Mouse (Mus musculus) CH12.LX (cell line): ENCODE measurements around the gene Meis2. TPM values are rescaled to one million over a fixed set of nuclear protein-coding genes. Genes with fewer than 3 reads are reported as not detected.

ENCODE experiments used
- DNase-seq: peaks from one replicate; pipeline ENCODE4 v3.0.0-alpha.2; 2013; ENCODE audit errors: extremely low read depth
- H3K27ac ChIP-seq: 2 replicates; pipeline ENCODE4 v1.5.1; 2012; ENCODE audit warnings: low read depth, mild to moderate bottlenecking, control low read depth, moderate library complexity; ENCODE audit not compliant: insufficient read depth
- H3K27me3 ChIP-seq: replicated peaks from 2 replicates; pipeline ENCODE3; 2012; ENCODE audit warnings: inconsistent platforms
- H3K36me3 ChIP-seq, 2 experiments: replicated peaks in 1 of 2; 2 replicates each; pipeline versions ENCODE3 to v1.6.1; 2012; ENCODE audit warnings: inconsistent platforms in 1 of 2, low read length in 1 of 2, mild to moderate bottlenecking in 1 of 2, mixed read lengths in 1 of 2, moderate library complexity in 1 of 2; ENCODE audit not compliant: control insufficient read depth in 1 of 2, insufficient read depth in 1 of 2
- H3K4me1 ChIP-seq, 2 experiments: 2 replicates each; pipeline ENCODE4 v1.6.1; 2012; ENCODE audit warnings: inconsistent platforms in 1 of 2, moderate library complexity in 1 of 2; ENCODE audit not compliant: insufficient read depth in 2 of 2, control insufficient read depth in 1 of 2
- H3K4me2 ChIP-seq: 2 replicates; pipeline ENCODE4 v1.6.1; 2012; ENCODE audit warnings: low read depth, mild to moderate bottlenecking, control low read depth; ENCODE audit not compliant: poor library complexity, insufficient read depth, severe bottlenecking
- H3K4me3 ChIP-seq, 3 experiments: fragments of 150-350 bp in 1 of 3; sonication (generic) in 1 of 3; replicated peaks in 1 of 3; 2 replicates each; pipeline versions ENCODE3 to v1.5.1; 2011 to 2012; ENCODE audit warnings: low read depth in 2 of 3, low read length in 2 of 3, mild to moderate bottlenecking in 2 of 3, moderate library complexity in 2 of 3, control low read depth in 1 of 3, improper control_type of control experiment in 1 of 3, inconsistent platforms in 1 of 3, mixed read lengths in 1 of 3; ENCODE audit not compliant: poor library complexity in 1 of 3
- H3K79me2 ChIP-seq: replicated peaks from 2 replicates; pipeline ENCODE4 v1.6.1; 2012; ENCODE audit warnings: mild to moderate bottlenecking, moderate library complexity; ENCODE audit not compliant: control insufficient read depth, poor library complexity, insufficient read depth, severe bottlenecking; ENCODE audit errors: extremely low read depth
- H3K9ac ChIP-seq: 2 replicates; pipeline ENCODE4 v1.6.1; 2012; ENCODE audit warnings: low read depth, mild to moderate bottlenecking, control low read depth, moderate library complexity; ENCODE audit not compliant: insufficient read depth
- H3K9me3 ChIP-seq: replicated peaks from 2 replicates; pipeline ENCODE3; 2012; ENCODE audit warnings: low read length, inconsistent platforms, mixed read lengths
- CHD2 ChIP-seq: IDR thresholded peaks from 2 replicates; pipeline ENCODE4 v1.6.1; 2011; ENCODE audit warnings: low read length, improper control_type of control experiment
- CTCF ChIP-seq, 2 experiments: IDR thresholded peaks in 1 of 2; conservative IDR thresholded peaks in 1 of 2; 2 replicates each; pipeline ENCODE4 v1.5.1; 2011 to 2012; ENCODE audit warnings: low read depth in 2 of 2, low read length in 2 of 2, improper control_type of control experiment in 1 of 2, inconsistent platforms in 1 of 2, mild to moderate bottlenecking in 1 of 2, moderate library complexity in 1 of 2
- ETS1 ChIP-seq: conservative IDR thresholded peaks from 2 replicates; pipeline ENCODE4 v1.6.1; 2012; ENCODE audit warnings: low read depth, mild to moderate bottlenecking, inconsistent platforms, low read length, improper control_type of control experiment, moderate library complexity
- IRF4 ChIP-seq: IDR thresholded peaks from 2 replicates; pipeline ENCODE4 v1.6.1; 2014; ENCODE audit warnings: low read depth, mild to moderate bottlenecking, inconsistent platforms, low read length, improper control_type of control experiment
- JUND ChIP-seq: conservative IDR thresholded peaks from 2 replicates; pipeline ENCODE4 v1.6.1; 2011; ENCODE audit warnings: low read depth, low read length, improper control_type of control experiment
- MAX ChIP-seq: IDR thresholded peaks from 2 replicates; pipeline ENCODE4 v1.6.1; 2011; ENCODE audit warnings: low read length, improper control_type of control experiment
- MYC ChIP-seq: IDR thresholded peaks from 2 replicates; pipeline ENCODE4 v1.6.1; 2011; ENCODE audit warnings: low read depth, mild to moderate bottlenecking, improper control_type of control experiment, low read length
- NELFE ChIP-seq: IDR thresholded peaks from 2 replicates; pipeline ENCODE4 v1.6.1; 2011; ENCODE audit warnings: low read depth, low read length, improper control_type of control experiment
- PAX5 ChIP-seq: IDR thresholded peaks from 2 replicates; pipeline ENCODE4 v1.6.1; 2012; ENCODE audit warnings: low read length, inconsistent platforms, mixed read lengths
- POLR2A ChIP-seq: IDR thresholded peaks from 2 replicates; pipeline ENCODE4 v1.6.1; 2011; ENCODE audit warnings: low read depth, mild to moderate bottlenecking, improper control_type of control experiment, low read length
- SMC3 ChIP-seq: IDR thresholded peaks from 2 replicates; pipeline ENCODE4 v1.6.1; 2011; ENCODE audit warnings: low read depth, low read length, improper control_type of control experiment
- USF1 ChIP-seq: IDR thresholded peaks from 2 replicates; pipeline ENCODE4 v1.6.1; 2014; ENCODE audit warnings: low read depth, mild to moderate bottlenecking, inconsistent platforms, low read length, improper control_type of control experiment
- USF2 ChIP-seq: conservative IDR thresholded peaks from 2 replicates; pipeline ENCODE4 v1.6.1; 2011; ENCODE audit warnings: low read depth, low read length, improper control_type of control experiment
- ZNF384 ChIP-seq: IDR thresholded peaks from 2 replicates; pipeline ENCODE4 v1.6.1; 2012; ENCODE audit warnings: low read depth, low read length, improper control_type of control experiment, inconsistent platforms
- dilution Hi-C: fragments of 300-500 bp; cut with MboI; formaldehyde crosslinking; loops from 2 replicates; pipeline ENCODE4 v1.14.3; 2020; ENCODE audit warnings: low sequenced_read_pairs; ENCODE audit not compliant: extremely low pct_unique_long_range_greater_than_20kb, extremely low pct_ligation_motif_present
- in situ Hi-C: fragments of 300-500 bp; cut with MboI; formaldehyde crosslinking; loops from 3 replicates; pipeline ENCODE4 v1.14.3; 2019; ENCODE audit warnings: low sequenced_read_pairs, low pct_ligation_motif_present, low pct_unique_long_range_greater_than_20kb, mixed read lengths
- polyA plus RNA-seq: library from polyadenylated mRNA; unstranded; fragments of >175 nt; gene quantifications from 2 replicates; pipeline ENCODE4 v1.2.1, GENCODE M21; 2012; ENCODE audit warnings: low read depth; ENCODE audit not compliant: insufficient read length
- total RNA-seq, 2 experiments: library from RNA; depleted of rRNA; stranded (reverse); fragments of 300-350 nt in 1 of 2; fragments of >200 nt in 1 of 2; gene quantifications; 2 replicates each; pipeline ENCODE4 v1.2.3; 2012 to 2014

The Meis2 gene
- total and polyA plus RNA-seq, 3 experiments = not detected

DNA sequence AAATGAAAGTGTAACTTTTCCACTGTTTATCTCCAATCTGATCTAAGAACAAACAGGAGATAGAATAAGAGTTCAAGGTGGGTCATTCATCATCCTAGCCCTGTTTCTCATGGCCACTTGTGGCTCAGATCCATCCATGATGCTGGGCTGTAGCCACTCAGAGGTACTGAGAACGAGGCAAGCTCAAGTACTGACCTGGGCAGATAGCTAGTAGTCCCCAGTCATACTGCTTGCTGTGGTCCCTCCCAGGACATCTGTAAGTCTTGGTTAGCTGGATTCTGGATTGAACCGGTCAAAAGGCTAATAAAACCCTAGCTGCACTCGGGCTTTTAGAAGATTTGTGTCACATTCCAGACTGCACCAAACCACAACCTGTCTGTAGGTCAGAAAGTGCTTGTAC, 12.1 kb upstream of the Meis2 start:
- DNase-seq = no peak
- Histone ChIP-seq H3K9me3 (peaks cover 2% of the 10 kb centered on the region), H3K4me1 (no peaks in the 10 kb centered on the region), H3K9ac (no peak overlapping the region), H3K36me3 (no peaks in the 10 kb centered on the region), H3K79me2 (no peaks in the 10 kb centered on the region), H3K4me2 (no peak overlapping the region), H3K4me3 (no peak overlapping the region), H3K27ac (no peak overlapping the region), H3K27me3 (no peaks in the 10 kb centered on the region)
- dilution Hi-C loops (no loop called here), in situ Hi-C loops (no loop called here)
- TF ChIP-seq CTCF (conservative IDR thresholded peaks at IDR 0.05 in 1 of 2, IDR thresholded peaks at IDR 0.05 in 1 of 2; ENCODE audit: low read depth in 2 of 2, low read length in 2 of 2) = no peak
- no peak for TF ChIP-seq SMC3
- no peak for TF ChIP-seq ETS1
- no peak for TF ChIP-seq JUND
- TF ChIP-seq MYC = no peak

DNA sequence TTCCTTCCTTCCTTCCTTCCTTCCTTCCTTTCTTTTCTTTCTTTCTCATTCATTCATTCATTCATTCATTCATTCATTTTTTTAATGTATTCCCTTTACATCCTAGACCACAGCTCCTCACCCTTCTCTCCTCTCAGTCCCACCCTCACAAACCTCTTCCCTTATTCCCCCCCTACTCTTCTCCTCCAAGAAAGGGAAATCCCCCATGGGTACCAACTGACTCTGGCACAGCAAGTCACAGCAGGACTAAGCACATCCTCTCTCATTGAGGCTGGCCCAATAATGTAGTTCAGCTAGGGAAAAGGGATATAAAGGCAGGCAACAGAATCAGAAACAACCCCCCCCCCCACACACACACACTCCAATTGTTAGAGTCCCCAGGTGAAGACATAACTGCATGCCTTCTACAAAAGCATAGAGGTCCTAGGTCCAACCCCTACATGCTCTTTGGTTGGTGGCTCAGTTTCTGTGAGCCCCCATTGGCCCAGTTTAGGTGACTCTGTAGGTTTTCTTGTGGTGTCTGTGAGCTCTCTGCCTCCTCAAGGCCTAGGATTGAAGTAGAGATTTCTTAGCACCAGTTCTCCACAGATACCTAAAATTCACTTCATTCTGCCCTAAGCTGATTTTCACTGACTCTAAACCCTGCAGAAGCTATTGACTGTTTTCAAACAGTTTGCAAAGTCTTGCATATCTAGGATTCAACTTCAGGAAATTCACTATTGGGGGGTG, 11.3 kb upstream of the Meis2 start:
- H3K27ac ChIP-seq = no peak overlapping the region
- H3K79me2 ChIP-seq = no peaks in the 10 kb centered on the region
- H3K27me3 ChIP-seq = no peaks in the 10 kb centered on the region
- H3K4me1 ChIP-seq = no peaks in the 10 kb centered on the region
- no peak for DNase-seq
- H3K9ac ChIP-seq = no peak overlapping the region
- dilution Hi-C loops = no loop called here
- TF ChIP-seq MAX (no peak), POLR2A (no peak), USF2 (no peak), JUND (no peak), ETS1 (no peak), USF1 (no peak), IRF4 (no peak)
- no peak overlapping the region for H3K4me2 ChIP-seq
- no peaks in the 10 kb centered on the region for H3K36me3 ChIP-seq
- H3K9me3 ChIP-seq = peaks cover 2% of the 10 kb centered on the region
- H3K4me3 ChIP-seq = no peak overlapping the region
- in situ Hi-C loops = no loop called here

DNA sequence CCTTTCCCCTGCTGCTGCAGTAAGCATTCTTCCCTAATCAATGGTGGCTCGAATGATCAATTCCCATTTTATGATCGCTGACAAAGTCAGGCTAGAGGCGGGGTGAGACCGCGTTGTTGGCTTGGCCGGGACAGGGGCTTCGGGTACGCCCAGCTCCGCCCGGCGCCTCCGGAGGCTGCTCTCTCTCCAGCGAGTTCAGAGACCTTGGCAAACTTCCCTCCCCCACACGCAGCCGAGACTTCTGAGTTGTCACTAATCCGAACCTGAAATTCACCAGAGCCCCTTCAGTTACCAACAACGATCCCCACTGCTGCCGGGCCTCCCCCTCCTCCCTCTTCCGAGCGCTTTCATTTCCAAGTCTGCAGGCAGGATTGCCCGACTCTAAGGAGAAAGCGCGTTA, 10.3 kb upstream of the Meis2 start:
- no peaks in the 10 kb centered on the region for H3K79me2 ChIP-seq
- DNase-seq = no peak
- no peak overlapping the region for H3K4me3 ChIP-seq
- H3K4me2 ChIP-seq = no peak overlapping the region
- dilution Hi-C loops = no loop called here
- no peak overlapping the region for H3K27ac ChIP-seq
- H3K27me3 ChIP-seq = no peaks in the 10 kb centered on the region
- H3K9ac ChIP-seq = no peak overlapping the region
- TF ChIP-seq CHD2 (no peak), USF2 (no peak), MAX (no peak), PAX5 (no peak), IRF4 (no peak), ZNF384 (no peak), NELFE (no peak)
- no peaks in the 10 kb centered on the region for H3K4me1 ChIP-seq
- H3K9me3 ChIP-seq = peaks cover under 1% of the 10 kb centered on the region
- in situ Hi-C loops = no loop called here
- H3K36me3 ChIP-seq = no peaks in the 10 kb centered on the region
